Mouse (Mus musculus) right cerebral cortex, postnatal 36 days (tissue): ENCODE measurements around the gene Tmcc1.
"Not testable (repeated sequence)": the region's sequence is repeated elsewhere in the genome, so short reads cannot be mapped to it uniquely, and the experiment has no call there.

Experiments
- DNase-seq, 2 experiments: peaks; one replicate each; pipeline ENCODE4 v3.0.0; 2022; ENCODE audit warnings: low spot score in 2 of 2, mixed read lengths in 1 of 2

The Tmcc1 gene

GRCm38 (mm10) chr6:116147386-116147785, 45.9 kb downstream of the Tmcc1 start:
- no peak for DNase-seq

- DNase-seq = no peak
Measured at GRCm38 (mm10) chr6:116141696-116142095, 51.6 kb downstream of the Tmcc1 start.

GRCm38 (mm10) chr6:116140782-116141181, 52.5 kb downstream of the Tmcc1 start:
- DNase-seq = no peak

GRCm38 (mm10) chr6:116139143-116139856, 54.0 kb downstream of the Tmcc1 start:
- DNase-seq = no peak

GRCm38 (mm10) chr6:116135971-116136632, 57.2 kb downstream of the Tmcc1 start:
- DNase-seq = no peak

GRCm38 (mm10) chr6:116133756-116134155, 59.5 kb downstream of the Tmcc1 start:
- no peak for DNase-seq

GRCm38 (mm10) chr6:116131771-116132170, 61.5 kb downstream of the Tmcc1 start:
- no peak for DNase-seq

- no peak for DNase-seq
Measured at GRCm38 (mm10) chr6:116128710-116129109, 64.6 kb downstream of the Tmcc1 start.

GRCm38 (mm10) chr6:116127918-116128443, 65.3 kb downstream of the Tmcc1 start:
- DNase-seq = no peak

- DNase-seq = no peak
Measured at GRCm38 (mm10) chr6:116126577-116126976, 66.7 kb downstream of the Tmcc1 start.

GRCm38 (mm10) chr6:116122881-116123280, 70.4 kb downstream of the Tmcc1 start:
- DNase-seq = no peak

GRCm38 (mm10) chr6:116119669-116120068, 73.6 kb downstream of the Tmcc1 start:
- no peak for DNase-seq

GRCm38 (mm10) chr6:116116634-116117033, 76.7 kb downstream of the Tmcc1 start:
- not testable (repeated sequence) for DNase-seq

GRCm38 (mm10) chr6:116110588-116110987, 82.7 kb downstream of the Tmcc1 start:
- no peak for DNase-seq

GRCm38 (mm10) chr6:116107471-116108358, 85.6 kb downstream of the Tmcc1 start:
- DNase-seq = peak in 1 of 2 experiments; percentile 6

- DNase-seq = no peak
Measured at GRCm38 (mm10) chr6:116106967-116107470, 86.3 kb downstream of the Tmcc1 start.

- DNase-seq = no peak
Measured at GRCm38 (mm10) chr6:116097579-116097978, 95.7 kb downstream of the Tmcc1 start.

- no peak for DNase-seq
Measured at GRCm38 (mm10) chr6:116089402-116089801, 103.9 kb downstream of the Tmcc1 start.

- DNase-seq = no peak
Measured at GRCm38 (mm10) chr6:116086036-116086435, 107.2 kb downstream of the Tmcc1 start.

GRCm38 (mm10) chr6:116082239-116082638, 111.0 kb downstream of the Tmcc1 start:
- no peak for DNase-seq

GRCm38 (mm10) chr6:116081375-116081774, 111.9 kb downstream of the Tmcc1 start:
- DNase-seq = no peak

- no peak for DNase-seq
Measured at GRCm38 (mm10) chr6:116080756-116081155, 112.5 kb downstream of the Tmcc1 start.
